Mouse (Mus musculus) stomach, embryonic 16.5 days (tissue): Measurements from ENCODE around the gene 1520401A03Rik. TPM values are rescaled to one million over a fixed set of nuclear protein-coding genes. Genes with fewer than 3 reads are reported as not detected.
A peak's percentile ranks its signal among the peaks of the same experiment; 100 is the strongest.

Experiments
- ATAC-seq: fragments of 200-750 bp; cut with Nextera tagmentation; 2 replicates; pipeline ENCODE4 v1.8.0; 2017; ENCODE audit warnings: moderate number of reproducible peaks, moderate TSS enrichment; ENCODE audit not compliant: insufficient read depth, low FRiP score
- H3K27ac ChIP-seq: fragments of 300-500 bp; sonication (generic); 2 replicates; pipeline ENCODE4 v1.5.1; 2014; ENCODE audit warnings: low read length
- H3K27me3 ChIP-seq: fragments of 300-500 bp; sonication (generic); 2 replicates; pipeline ENCODE4 v1.6.1; 2014; ENCODE audit warnings: low read length, control low read depth, mixed read lengths; ENCODE audit not compliant: control insufficient read depth, insufficient read depth
- H3K36me3 ChIP-seq: fragments of 300-500 bp; sonication (generic); 2 replicates; pipeline ENCODE4 v1.6.1; 2014; ENCODE audit warnings: low read length; ENCODE audit not compliant: control insufficient read depth, insufficient read depth
- H3K4me1 ChIP-seq: fragments of 300-500 bp; sonication (generic); 2 replicates; pipeline ENCODE4 v1.6.1; 2014; ENCODE audit warnings: low read length, control low read depth, mixed read lengths; ENCODE audit not compliant: control insufficient read depth, insufficient read depth
- H3K4me2 ChIP-seq: fragments of 300-500 bp; sonication (generic); 2 replicates; pipeline ENCODE4 v1.6.1; 2014; ENCODE audit warnings: low read depth, low read length, mixed read lengths
- H3K4me3 ChIP-seq: fragments of 300-500 bp; sonication (generic); replicated peaks from 2 replicates; pipeline ENCODE4 v1.5.1; 2014; ENCODE audit warnings: mild to moderate bottlenecking, low read length
- H3K9ac ChIP-seq: fragments of 300-500 bp; sonication (generic); 2 replicates; pipeline ENCODE4 v1.6.1; 2014; ENCODE audit warnings: low read length
- H3K9me3 ChIP-seq: fragments of 300-500 bp; sonication (generic); replicated peaks from 2 replicates; pipeline ENCODE4 v1.6.1; 2016; ENCODE audit warnings: low read length, control low read depth; ENCODE audit not compliant: control insufficient read depth
- WGBS: fragments of 180-500 bp; shearing (Covaris S2); extraction: QIAGEN DNeasy Blood & Tissue Kit; methylation state at CpG from one replicate; pipeline ENCODE4 v1.1.7; 2014; 5-methylcytosine and 5-hydroxymethylcytosine counted together
- polyA plus RNA-seq: library from polyadenylated mRNA; unstranded; fragments of >200 nt; fragmentation: Nextera tagmentation; extraction: Ambion mirVana; gene quantifications from 2 replicates; pipeline ENCODE4 v1.2.1, GENCODE M21; 2015

The 1520401A03Rik gene
- polyA plus RNA-seq, 1 experiment from 2014 or later, result 0.23 TPM

DNA sequence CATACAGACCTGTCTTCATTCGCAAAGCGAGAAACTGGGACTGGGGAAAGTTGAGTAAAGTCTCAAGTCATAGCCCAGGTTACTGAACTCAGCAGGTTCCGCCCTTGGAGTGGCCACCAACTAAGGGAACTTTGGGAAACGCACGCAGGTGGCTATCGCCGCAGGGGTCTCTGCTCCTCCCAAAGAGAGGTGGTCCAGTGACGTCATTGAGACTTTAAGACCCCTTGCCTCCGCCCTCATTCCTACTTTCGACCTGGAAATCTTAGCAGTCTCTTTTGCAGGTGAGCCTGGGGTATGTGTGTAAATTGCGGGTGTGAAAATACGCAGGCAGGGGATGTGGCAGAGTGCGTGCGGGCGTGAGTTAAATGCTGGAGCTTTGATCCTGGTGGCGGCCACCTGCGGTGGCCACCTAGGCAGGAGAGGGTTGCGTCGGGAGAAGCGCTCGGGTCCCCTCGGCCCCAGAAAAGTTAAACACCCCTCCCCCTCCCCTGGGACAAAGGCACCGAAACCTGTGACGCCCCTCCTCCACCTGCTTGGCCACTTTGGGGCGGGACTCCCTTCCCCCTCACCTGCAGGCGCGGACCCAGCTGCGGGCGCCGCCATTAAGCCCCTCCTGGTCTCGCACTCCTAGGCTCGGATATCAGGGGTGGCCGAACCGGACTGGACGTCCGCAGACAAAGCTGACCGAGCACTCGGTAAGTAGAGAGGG is 43.3 kb downstream of the 1520401A03Rik start, which contains the start of gene Cldn6:
Gene Cldn6, plus strand, starts transcription at position 123 of the 709 bp plus-strand sequence.
- peaks cover 28% of the 10 kb centered on the region for H3K27me3 ChIP-seq

GRCm38 (mm10) chr17:23677236-23677679 is 45.3 kb downstream of the 1520401A03Rik start, which contains the start of gene Tnfrsf12a:
Tnfrsf12a (minus strand) TSS chr17:23677468.
- Histone ChIP-seq H3K27ac (peak within 1 kb of the TSS; percentile 91), H3K27me3 (peaks cover 22% of the 10 kb centered on the region; the same call in 1 of the 2 replicates), H3K4me3 (peak within 1 kb of the TSS; percentile 68), H3K36me3 (no peaks in the 10 kb centered on the region), H3K9ac (peak within 1 kb of the TSS; percentile 76), H3K4me1 (peaks cover 44% of the 10 kb centered on the region), H3K4me2 (peak within 1 kb of the TSS; percentile 97), H3K9me3 (no peaks in the 10 kb centered on the region)
- peak; percentile 51 for ATAC-seq
- under 1% methylated on average over 34 of the region's 34 CpGs for WGBS

More for the DNA sequence above, 43.3 kb downstream of the 1520401A03Rik start, which contains the start of gene Cldn6:
- ATAC-seq, result no peak
- WGBS, result 3% methylated on average over 38 of the region's 38 CpGs
- Histone ChIP-seq H3K4me2 (peak within 1 kb of the TSS; percentile 51), H3K4me3 (peak within 1 kb of the TSS; percentile 44), H3K4me1 (peaks cover 46% of the 10 kb centered on the region), H3K36me3 (no peaks in the 10 kb centered on the region), H3K27ac (peak within 1 kb of the TSS; percentile 34), H3K9me3 (no peaks in the 10 kb centered on the region), H3K9ac (peak within 1 kb of the TSS; percentile 60)

- no peak for ATAC-seq
- Histone ChIP-seq H3K9me3 (no peaks in the 10 kb centered on the region), H3K4me3 (peak overlapping the region; percentile 68), H3K27ac (peak overlapping the region; percentile 91), H3K27me3 (peaks cover 22% of the 10 kb centered on the region; the same call in 1 of the 2 replicates), H3K9ac (peak overlapping the region; percentile 76), H3K4me2 (peak overlapping the region; percentile 97), H3K4me1 (peaks cover 42% of the 10 kb centered on the region), H3K36me3 (no peaks in the 10 kb centered on the region)
- 1% methylated on average over 37 of the region's 37 CpGs for WGBS
These were observed 46.0 kb downstream of the 1520401A03Rik start for GRCm38 (mm10) chr17:23676473-23677031.

DNA sequence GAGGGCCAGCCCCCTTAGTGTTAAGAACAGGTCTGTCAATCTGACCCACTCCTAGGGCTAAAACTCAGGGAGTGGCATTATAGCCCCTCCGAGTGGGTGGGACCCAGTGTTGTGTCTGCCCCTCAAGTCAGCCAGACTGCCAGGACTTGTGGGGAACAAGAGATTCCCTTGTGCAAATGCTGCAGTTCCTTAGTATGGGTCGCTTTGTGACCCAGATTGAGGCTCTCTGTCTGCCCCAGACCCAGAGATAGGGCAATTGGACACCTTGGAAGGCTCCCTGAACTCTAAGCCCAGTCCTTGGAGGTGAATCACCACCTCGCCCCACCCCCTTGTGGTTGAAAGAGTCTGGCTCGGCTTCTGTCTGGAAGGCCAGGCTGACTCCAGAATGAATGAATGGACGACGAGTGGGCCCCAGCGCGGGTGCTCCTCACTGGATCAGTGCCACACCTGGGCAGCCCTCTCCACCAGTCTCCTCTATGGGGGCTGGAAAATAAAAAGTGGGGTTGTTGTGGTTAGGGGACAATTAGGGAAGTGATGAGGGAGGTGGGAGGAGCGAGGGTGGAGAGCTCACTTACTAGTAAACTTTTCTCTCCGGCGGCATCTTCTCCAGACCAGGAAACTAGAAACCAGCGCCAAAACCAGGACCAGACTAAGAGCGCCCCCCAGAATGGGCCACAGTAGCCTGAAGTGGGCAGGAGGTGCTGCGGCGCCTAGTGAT is 46.9 kb downstream of the 1520401A03Rik start:
- ATAC-seq, result no peak
- Histone ChIP-seq H3K27me3 (peaks cover 16% of the 10 kb centered on the region; the same call in 1 of the 2 replicates), H3K9me3 (no peaks in the 10 kb centered on the region), H3K36me3 (no peaks in the 10 kb centered on the region), H3K4me2 (peak overlapping the region; percentile 97), H3K4me1 (peaks cover 37% of the 10 kb centered on the region), H3K9ac (peak overlapping the region; percentile 76), H3K27ac (peak overlapping the region; percentile 91), H3K4me3 (peak overlapping the region; percentile 68)
- 11% methylated on average over 15 of the region's 15 CpGs for WGBS

DNA sequence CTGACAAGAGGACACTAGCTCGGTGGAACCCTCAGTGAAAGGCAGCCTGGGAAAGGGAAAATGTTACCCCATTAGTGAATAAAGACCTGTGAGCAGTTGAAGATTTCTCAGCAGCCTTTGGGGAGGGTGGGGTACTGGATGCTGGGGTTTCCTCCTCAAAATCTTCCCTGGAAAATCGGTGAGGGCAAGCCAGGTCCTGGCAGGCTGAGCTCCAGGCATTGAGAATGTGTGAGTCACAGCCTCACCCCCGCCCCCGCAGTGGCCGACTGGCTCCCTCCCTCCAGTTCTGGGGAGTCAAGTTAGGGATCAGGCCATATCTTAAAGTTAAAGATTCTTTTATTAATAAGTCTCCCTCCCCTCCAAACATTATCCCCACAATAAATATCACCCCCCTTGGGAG is 47.5 kb downstream of the 1520401A03Rik start:
- Histone ChIP-seq H3K4me2 (peak overlapping the region; percentile 97), H3K4me1 (peaks cover 37% of the 10 kb centered on the region), H3K36me3 (no peaks in the 10 kb centered on the region), H3K9ac (peak overlapping the region; percentile 76; the same call in 1 of the 2 replicates), H3K27me3 (peaks cover 13% of the 10 kb centered on the region; the same call in 1 of the 2 replicates), H3K27ac (peak overlapping the region; percentile 91), H3K4me3 (peak overlapping the region; percentile 78), H3K9me3 (no peaks in the 10 kb centered on the region)
- 23% methylated on average over 5 of the region's 5 CpGs for WGBS
- no peak for ATAC-seq

DNA sequence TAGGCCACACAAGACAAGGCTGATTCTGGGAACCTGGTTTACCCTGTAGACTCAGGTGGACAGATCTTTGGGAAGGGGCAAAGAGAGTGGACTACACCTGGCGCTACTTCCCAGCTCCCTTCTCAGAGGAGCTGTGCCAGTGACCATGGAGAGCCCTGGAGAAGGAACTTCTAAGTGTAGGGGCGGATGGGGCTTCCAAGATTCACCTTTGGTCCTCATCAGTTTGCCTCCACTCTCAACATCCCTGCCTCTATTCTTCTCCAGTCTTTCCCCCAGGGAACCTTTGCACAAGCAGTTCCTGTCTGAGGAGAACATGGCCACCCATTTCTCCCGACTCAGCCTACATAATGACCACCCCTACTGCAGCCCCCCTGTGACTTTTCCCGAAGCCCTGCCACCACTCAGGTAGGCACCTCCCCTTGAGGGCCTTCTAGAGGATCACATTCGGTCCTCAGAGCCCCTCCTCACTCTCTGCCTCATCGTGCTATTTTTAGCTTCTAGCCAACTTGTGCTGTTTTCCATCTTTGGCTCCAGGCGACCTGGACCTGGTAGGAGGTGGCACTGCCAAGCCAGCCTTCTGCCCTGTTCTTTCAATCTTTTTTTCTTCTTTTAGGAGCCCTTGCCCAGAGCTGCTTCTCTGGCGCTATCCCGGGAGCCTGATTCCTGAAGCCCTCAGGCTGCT is 48.2 kb downstream of the 1520401A03Rik start:
- no peak for ATAC-seq
- H3K27ac ChIP-seq, result peak overlapping the region; percentile 91
- H3K4me2 ChIP-seq, result peak overlapping the region; percentile 97
- peak overlapping the region; percentile 78 for H3K4me3 ChIP-seq
- H3K4me1 ChIP-seq, result peaks cover 37% of the 10 kb centered on the region
- WGBS, result 30% methylated on average over 9 of the region's 9 CpGs
- no peaks in the 10 kb centered on the region for H3K9me3 ChIP-seq
- H3K36me3 ChIP-seq, result no peaks in the 10 kb centered on the region
- peaks cover 6% of the 10 kb centered on the region; the same call in 1 of the 2 replicates for H3K27me3 ChIP-seq
- peak overlapping the region; percentile 81 for H3K9ac ChIP-seq

GRCm38 (mm10) chr17:23673424-23674073 is 49.0 kb downstream of the 1520401A03Rik start, which contains the start of the genes Hcfc1r1 and Thoc6:
Hcfc1r1 (plus strand) TSS chr17:23673596.
Thoc6 (minus strand) TSS chr17:23673882.
- H3K27ac ChIP-seq, result peak within 1 kb of the TSS; percentile 91
- H3K36me3 ChIP-seq, result peaks cover 8% of the 10 kb centered on the region; the same call in 1 of the 2 replicates
- no peaks in the 10 kb centered on the region for H3K27me3 ChIP-seq
- H3K4me3 ChIP-seq, result peak within 1 kb of the TSS; percentile 78
- no peaks in the 10 kb centered on the region for H3K9me3 ChIP-seq
- WGBS, result under 1% methylated on average over 45 of the region's 45 CpGs
- peak within 1 kb of the TSS; percentile 81 for H3K9ac ChIP-seq
- peak; percentile 91 for ATAC-seq
- H3K4me2 ChIP-seq, result peak within 1 kb of the TSS; percentile 97
- peaks cover 37% of the 10 kb centered on the region for H3K4me1 ChIP-seq

DNA sequence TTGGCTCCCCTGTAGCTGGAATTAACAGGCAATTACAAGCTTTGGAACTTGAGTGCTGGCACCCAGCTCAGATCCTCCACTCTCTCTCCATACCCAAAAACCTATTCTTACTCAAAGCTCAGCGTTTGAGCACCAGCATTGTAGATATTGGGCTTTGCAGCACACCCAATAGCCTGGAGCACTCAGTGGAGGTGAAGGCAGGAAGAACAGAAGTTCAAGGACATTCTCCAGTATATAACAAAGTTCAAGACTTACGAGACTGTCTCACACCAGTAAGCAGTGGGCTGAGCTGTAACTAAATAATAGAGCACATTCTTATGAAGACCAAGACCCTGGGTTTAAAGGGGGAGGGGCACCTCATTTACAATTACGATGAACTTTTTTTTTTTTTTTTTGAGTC is 49.8 kb downstream of the 1520401A03Rik start:
- WGBS, result 50% methylated on average over 3 of the region's 3 CpGs
- Histone ChIP-seq H3K9ac (peak overlapping the region; percentile 81; the same call in 1 of the 2 replicates), H3K4me3 (peak overlapping the region; percentile 78), H3K27ac (no peak overlapping the region), H3K27me3 (no peaks in the 10 kb centered on the region), H3K9me3 (no peaks in the 10 kb centered on the region), H3K36me3 (peaks cover 8% of the 10 kb centered on the region; the same call in 1 of the 2 replicates), H3K4me1 (peaks cover 35% of the 10 kb centered on the region), H3K4me2 (peak overlapping the region; percentile 97)
- no peak for ATAC-seq
